Mouse (Mus musculus) gastrocnemius, postnatal 4 days (tissue): ENCODE measurements around the gene Nr1d1. TPM values are rescaled to one million over a fixed set of nuclear protein-coding genes. Genes with fewer than 3 reads are reported as not detected.

Source experiments
- DNase-seq, 2 experiments: peaks; one replicate each; pipeline ENCODE4 v3.0.0; 2021 to 2022; ENCODE audit warnings: low spot score in 2 of 2, mixed read lengths in 2 of 2
- total RNA-seq, 2 experiments: library from RNA; stranded (reverse); gene quantifications; 2 replicates each; pipeline ENCODE4 v1.2.3; 2021

The Nr1d1 gene
- total RNA-seq, 2 experiments from 2014 or later = 26.7 to 34.2 TPM

DNA sequence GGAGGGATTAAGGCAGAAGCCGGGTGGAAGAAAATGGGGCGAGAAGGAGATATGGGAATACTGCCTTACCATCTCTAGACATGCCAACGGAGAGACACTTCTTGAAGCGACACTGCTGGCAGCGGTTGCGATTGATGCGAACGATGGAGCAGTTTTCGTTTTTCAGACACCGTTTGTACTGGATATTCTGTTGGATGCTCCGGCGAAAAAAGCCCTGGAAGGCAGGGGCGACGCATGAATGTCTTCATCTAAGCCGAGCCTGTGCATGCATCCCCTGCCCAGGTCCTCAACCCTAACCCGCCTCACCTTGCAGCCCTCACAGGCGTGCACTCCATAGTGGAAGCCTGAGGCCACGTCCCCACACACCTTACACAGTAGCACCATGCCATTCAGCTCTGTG lies 4.0 kb downstream of the Nr1d1 start:
- no peak for DNase-seq

DNA sequence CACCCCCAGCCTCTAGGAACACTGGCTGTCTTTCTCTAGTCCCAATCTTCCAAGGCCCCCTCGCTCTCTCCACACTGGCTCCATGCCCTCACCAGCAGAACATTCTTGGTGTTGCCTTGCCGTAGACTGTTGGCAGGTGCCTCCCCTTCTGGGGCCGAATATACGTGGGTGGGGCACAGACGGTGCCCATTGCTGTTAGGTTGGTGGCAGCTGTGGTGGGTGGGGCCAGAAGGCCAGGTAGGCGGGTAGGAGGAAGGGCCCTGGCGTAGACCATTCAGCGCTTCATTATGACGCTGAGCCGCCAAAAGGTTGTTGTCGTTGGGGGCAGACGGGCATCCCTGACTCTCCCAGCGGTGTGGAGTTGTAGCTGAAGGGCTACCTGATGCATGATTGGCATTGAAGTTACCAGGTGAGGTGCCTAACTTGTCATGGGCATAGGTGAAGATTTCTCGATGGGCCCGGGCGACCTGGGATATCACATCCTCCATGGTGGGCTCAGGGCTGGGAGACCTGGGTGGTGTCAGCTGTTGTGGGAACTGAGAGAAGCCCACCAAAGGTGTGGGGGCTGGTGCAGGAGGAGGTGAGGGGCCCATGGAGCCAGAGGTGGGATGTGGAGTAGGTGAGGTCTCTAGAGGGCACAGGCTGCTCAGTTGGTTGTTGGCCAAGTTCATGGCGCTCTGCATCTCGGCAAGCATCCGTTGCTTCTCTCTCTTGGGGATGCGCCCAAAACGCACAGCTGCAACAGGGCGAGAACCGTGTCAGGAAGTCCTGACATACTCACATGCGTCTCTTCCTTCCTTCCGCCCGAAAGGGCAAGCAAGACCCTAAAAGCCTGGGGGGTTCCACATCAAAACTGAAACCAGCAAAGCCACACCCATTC lies 4.8 kb downstream of the Nr1d1 start:
- no peak for DNase-seq

DNA sequence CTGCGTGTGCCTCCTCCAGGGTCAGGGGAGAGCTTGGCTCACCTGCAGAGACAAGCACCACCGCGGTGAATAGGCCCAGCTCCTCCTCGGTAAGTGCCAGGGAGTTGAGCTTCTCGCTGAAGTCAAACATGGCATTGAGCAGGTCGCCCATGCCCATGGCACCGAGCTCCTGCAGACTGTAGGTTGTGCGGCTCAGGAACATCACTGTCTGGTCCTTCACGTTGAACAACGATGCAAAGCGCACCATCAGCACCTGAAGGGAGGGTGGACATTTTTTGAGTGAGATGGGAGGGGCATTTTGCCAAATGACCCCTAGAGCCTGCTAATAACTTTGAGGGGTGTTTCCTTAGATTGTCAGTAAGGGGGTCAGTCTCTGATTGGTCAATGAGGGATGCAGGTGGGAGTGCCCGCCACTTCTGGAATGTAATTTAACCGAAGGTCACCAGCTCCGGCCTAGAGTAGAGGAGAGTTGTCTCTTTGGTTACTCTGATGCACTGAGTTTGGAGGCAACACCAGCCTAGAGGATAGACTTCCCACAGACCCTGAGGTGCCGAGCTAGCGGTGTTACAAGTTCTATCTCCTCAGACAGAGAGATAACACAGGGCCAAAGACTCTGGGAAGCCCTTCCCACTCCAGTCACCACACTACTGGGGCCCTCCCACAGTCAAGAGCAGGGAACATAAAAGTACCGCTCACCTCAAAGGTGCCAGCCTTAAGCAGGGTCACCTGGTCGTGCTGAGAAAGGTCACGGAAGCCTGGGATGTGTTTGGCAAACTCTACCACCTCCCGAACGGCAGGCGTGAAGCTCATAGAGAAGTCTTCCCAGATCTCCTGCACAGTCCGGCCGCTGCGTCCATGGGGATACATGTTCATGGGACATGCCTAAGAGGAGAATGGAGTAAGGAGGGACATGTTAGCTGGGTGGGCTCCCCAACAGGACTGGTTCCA lies 5.9 kb downstream of the Nr1d1 start:
- no peak for DNase-seq

DNA sequence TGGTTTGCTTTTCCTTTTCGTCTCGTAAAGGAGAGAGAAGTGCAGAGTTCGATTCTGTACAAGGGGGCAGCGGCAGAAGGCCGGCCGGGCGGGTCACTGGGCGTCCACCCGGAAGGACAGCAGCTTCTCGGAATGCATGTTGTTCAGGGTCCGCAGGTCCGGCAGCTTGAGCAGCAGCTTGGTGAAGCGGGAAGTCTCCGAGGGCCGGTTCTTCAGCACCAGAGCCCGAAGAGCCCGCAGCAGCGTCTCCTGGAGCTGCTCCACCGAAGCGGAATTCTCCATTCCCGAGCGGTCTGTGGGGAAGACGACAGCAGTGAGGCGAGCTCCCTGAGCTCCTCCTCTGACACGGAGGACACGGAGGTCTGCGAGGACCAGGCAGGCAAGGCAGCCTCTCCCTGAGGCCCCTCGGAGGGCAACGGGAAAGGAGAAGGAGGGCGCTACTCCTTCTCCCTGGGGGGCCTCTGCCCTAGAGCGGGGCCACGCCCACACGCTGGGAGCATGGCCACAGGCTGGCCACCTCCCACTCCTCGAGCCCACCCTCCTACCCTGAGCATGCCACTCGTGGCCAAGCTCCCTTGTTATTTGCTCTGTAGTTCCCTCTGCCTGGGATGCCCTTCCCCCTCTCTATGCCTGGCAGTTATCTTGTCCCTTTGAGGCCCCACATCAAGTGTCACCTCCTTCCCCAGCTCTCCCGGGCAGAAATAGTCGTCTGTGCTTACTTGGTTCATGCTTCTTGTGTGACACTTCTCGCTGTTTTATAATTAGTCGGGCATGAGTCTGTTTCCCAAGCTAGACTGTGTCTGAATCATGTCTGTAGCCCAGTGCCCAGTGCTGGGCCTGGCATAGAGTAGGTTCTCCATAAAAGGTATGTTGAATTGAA lies 6.8 kb downstream of the Nr1d1 start:
- peak in 1 of 2 experiments; percentile 14 for DNase-seq

DNA sequence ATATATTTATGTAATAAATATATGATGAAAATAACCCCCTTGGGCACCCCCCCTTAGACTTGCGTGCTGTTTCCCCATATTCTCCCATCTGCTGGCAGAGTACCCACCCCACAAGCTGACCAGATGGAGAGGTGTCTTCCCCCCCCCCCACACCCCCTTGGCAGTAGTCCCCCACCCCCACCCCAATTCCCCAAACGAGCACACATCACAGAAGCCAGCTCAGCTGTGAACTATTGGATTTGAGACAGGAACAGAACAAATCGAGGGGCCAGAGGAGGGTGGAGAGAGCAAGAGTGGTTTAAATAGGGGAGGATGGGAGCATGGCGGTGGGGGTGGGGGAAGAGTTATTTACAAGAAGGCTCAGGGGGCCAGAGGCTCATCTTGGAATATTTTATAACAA lies 7.4 kb downstream of the Nr1d1 start:
- DNase-seq = no peak

DNA sequence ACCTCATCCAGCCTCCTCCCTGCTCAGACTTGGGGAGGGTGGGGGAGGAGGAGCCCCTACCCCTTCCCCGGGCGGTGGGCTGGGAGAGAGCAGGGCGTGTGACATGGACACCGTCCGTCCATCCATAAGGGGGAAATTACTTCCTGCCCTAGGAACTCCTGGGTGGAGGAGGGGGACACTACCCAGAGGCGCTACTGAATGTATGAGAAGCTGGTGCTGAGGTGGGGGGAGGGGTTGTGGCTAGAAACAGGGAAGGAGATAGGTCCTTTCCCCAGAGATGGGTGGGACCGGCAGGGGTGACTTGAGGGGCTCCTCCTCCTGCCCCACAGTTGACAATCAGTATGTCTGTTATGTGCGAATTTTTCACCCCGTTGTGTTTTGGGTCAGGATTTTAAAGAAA lies 7.9 kb downstream of the Nr1d1 start:
- DNase-seq = no peak

DNA sequence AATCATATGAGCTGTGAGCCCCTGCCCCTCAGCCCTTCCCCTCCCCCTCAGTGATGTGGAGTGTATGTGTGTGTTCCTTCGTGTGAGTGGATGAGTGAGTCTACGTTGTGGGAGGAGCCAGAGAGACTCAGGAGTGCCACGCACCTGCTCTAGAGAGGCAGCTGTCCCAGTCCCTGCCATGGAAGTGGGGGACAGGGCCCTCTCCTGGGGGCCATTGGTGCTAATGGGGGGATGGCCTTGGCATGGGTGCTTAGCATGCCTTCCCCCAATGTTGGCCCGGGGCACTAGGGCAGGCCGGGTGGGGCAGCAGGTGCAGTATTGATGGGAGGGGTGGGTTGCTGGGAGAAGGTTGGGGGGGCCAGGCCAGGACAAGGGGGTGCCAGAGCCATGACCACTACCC lies 8.3 kb downstream of the Nr1d1 start:
- DNase-seq = no peak

DNA sequence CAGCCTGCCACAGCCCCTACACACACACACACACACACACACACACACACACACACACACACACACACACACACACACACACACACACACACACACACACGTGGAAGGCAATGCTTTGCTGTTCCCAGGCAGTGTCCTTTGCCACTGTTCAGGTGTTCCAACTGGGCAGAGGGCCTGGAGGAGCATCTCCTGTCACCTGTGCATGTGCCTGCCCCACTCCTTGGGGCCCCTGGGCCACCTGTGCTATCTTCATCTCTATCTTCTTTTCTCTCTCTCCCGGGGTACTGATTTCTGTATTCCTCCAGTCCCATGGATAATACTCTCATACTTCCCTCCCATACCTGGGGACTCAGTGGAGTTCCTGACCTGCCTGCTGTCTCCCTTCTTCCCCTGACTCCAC lies 8.8 kb downstream of the Nr1d1 start:
- DNase-seq = no peak

DNA sequence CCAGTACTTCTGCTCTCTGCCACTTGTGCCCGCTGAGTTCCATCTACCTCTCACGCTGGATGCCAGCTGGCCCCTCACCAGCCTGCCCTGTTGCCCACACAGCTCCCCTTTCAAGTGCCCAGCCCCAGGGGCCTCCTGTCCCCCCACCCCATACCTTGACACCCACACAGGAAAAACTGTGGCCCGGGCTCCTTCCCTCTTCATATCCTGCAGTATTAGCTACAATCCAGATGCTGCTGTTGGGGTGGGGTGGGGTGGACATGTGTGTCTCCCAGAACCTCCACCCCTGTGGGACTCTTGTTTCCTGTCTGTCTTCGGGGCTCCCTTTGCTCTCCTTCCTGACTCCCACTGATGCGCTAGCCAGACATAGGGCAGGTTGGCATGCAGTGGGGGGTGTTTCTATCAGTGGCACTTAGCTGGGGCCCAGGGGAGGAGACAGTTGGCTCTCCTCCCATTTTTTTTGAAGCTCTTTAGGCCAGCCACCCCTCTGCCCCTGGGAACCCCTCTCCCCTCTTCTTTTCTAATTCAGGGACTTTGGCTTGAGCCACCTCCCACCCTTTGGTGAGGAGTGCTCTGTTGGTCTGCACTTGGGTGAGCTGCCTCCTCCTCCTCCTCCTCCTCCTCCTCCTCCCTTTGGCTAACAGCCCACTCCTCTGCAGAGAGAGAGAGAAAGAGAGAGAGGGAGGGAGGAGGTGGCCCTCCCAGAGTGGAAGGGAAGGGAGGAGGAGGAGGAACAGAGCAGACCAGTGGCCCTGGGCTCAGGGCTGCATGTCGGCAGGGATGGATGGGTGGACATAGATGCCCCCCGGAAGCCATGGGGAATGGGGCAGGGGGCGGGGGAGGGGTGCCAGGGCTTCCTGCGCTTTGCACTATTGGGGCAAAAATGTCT lies 9.5 kb downstream of the Nr1d1 start:
- DNase-seq = no peak

DNA sequence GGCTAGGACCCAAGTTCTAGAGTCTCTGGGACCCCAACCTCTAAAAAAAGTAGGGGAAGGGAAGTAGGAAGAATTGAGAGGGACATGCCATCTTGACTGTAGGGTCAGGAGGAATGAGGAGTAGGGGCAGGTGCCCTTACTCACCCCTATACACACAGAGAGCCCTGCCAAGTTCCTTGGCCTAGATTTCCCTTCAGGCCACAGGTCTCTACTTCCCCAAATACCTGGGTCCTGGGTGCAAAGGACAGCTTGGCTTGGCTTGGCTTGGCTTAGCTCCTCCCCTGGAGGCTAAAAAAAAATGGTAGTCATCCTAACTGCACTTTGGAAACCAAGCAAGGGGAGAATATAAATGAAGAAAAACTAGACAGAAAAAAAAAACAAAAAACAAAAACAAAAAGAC lies 10.4 kb downstream of the Nr1d1 start:
- DNase-seq = no peak

DNA sequence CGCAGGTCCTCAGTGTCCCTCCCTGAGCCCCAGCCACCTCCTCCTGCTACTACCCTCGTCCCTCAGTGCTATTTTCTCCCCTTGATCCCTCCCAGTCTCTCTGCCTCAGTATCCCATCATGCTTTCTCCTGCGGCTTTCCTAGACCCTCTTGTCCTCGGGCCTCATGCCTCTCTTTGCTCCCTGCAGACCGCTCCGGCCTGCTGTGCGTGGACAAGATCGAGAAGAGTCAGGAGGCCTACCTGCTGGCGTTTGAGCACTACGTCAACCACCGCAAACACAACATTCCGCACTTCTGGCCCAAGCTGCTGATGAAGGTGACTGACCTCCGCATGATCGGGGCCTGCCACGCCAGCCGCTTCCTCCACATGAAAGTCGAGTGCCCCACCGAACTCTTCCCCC lies 11.0 kb downstream of the Nr1d1 start:
- DNase-seq = no peak

DNA sequence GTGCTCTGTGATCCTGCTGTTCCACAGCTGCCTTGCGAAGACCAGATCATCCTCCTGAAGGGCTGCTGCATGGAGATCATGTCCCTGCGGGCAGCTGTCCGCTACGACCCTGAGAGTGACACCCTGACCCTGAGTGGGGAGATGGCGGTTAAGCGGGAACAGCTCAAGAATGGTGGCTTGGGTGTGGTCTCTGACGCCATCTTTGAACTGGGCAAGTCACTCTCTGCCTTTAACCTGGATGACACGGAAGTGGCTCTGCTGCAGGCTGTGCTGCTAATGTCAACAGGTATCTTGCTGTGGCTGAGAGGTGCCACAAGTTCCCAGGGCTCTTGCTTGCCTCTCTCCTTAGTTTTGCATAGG lies 11.7 kb downstream of the Nr1d1 start:
- no peak for DNase-seq

DNA sequence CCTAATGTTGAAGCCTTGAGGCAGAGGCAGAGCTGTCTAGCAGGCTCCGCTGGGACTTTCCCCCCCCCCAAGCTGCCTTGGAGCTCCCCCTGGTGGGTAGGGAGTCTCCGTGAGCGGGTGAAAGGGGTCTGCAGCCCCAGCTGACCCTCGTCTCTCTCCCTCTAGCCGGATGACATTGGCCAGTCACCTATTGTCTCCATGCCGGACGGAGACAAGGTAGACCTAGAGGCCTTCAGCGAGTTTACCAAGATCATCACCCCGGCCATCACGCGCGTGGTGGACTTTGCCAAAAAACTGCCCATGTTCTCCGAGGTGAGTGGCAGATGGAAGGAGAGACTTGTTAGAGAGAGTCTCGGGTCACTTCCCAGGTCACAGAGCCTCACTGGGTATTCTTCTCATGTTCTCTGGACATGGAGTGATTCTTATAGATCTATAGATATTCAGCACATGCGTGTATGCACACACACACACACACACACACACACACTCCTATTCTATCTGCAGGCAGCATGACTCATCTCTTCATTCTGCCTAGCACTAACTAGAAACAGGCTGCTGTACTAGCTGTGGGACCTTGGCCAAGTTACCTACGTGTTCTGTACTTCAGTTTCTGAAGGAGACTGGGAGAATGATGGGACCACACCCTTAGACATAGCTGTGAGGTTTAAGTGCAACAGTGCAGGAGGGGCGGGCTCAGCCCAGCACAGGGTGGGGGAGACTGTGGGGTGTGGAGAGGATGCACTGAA lies 12.2 kb downstream of the Nr1d1 start:
- DNase-seq = no peak

DNA sequence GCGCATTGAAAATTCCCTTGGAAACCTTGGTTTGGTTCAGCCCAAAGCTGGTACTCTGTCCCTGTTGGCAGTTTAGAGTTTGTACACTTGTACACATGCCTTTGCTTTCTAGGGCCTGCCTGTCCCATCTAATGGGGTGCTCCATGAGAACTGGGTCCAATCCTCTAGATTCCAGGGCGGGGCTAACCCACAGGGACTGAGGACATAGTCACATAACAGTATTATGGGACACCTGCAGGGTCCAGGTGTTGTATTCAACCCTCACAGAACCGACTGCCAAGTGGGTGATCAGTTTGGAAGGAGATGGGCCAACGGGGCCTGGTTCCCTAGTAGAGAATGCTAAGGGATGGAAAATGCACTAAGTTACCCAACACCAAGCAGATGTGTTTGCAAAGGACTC lies 13.2 kb downstream of the Nr1d1 start:
- DNase-seq = peak in 1 of 2 experiments; percentile 14

DNA sequence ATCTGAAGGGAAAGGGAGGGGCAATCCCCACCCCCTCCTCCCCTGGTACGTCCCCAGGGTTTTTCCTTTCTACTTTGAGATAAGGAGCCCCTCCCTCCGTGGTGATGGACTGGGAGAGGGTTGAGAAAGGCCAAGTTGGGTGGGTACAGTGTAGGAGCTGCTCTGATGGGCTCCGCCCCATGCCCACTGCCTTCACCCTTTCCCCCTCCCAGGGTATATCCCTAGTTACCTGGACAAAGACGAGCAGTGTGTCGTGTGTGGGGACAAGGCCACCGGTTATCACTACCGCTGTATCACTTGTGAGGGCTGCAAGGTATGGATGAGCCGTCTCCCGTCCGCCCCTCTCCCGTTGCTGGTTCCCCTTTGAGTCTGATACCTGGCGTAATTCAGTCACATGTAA lies 18.4 kb downstream of the Nr1d1 start:
- no peak for DNase-seq

DNA sequence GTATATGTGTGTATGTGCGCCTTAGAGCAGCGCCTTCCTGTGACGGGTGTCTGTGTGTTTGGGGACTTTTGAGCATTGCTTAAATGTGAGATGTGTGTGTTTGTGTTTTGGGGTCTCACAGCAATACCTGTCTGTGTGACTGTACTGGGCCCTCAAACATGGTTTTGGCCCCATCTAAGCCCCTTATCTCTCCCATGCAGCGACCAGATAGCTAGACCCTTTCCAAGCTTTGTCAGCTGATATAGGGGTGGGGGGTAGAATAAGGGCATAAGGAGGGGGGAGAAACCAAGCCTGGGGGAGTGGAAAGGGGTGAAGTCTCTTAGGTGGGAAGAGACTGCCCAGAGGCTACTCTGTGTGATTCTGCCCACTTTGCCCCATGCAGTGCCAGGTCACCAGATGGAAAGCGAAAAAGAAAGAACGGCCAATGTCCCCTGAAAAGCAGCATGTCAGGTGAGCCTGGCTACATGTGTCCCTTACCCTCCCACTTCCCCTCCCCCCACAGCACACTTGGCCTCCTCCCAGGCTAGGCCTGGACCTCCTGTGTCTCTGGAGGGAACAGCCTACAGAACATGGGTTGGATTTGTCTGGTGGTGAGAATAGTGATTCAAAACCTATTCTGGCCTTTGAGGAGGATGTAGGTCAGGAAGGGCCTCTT lies 19.3 kb downstream of the Nr1d1 start:
- no peak for DNase-seq

DNA sequence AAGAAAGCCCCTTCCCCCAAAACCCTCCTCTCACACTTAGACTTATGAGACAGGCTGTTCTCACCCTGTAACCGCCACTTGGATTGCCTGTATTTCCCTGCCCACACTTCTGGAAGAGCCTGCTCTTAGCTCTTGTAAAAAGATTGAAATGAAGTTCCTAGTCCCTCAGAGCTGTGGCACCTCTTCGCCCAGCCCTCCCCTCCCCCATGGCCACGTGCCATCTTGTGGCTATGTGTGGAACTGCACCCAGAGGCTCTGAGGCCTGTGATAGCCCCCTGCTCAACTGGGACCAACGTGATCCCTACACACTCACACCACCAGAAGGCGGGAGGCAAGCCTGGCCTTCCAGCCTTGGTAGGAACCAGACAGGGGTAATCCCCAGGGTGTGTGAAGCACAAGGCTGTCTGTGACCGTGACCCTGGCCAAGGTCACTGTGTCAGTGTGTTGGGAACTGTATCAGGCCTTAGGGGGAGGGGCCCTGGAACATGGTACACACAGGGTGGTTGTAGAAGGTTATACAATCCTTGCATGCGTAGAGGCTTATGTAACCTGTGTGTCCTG lies 20.4 kb downstream of the Nr1d1 start:
- DNase-seq = peak; percentile 77 to 79

DNA sequence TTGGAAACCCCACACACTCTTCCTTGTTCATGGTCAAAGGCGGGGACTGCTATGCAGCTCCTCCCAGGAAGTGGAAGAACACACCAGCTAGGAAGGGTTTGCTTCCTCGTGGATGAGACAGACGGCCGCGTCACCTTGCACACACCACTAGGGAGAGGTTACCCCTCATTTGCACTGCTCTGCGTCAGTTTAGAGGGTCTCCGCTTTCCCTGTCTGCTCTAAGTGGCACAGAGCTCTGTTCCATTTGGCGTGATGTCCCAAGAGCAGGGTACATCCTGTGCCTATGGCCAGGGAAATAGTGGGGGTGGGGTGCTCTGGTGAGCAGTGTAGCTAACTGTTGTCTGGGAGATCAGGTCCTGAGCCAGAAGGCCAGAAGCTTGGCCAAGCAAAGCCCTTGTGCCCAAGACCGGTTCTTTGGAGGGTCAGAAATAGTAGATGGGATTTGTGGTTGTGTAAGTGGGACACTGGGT lies 20.9 kb downstream of the Nr1d1 start:
- DNase-seq = no peak

DNA sequence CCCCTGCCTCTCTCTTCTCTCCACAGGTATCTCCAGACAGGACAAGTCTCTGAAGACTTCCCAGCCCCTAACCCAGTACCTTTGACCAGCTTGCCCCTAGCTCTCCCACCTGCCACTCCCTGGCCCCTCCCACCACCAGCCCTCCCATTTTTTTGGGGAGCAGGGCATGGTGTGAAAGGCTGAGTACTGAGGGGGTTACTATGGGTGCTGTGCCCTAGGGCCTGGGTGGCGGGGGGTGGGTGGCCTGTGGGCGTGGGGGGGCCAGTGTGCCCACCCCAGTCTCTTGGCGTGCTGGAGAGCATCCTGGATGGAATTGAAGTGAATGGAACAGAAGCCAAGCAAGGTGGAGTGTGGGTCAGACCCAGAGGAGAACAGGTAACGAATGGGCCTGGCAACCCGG lies 21.9 kb downstream of the Nr1d1 start:
- no peak for DNase-seq
